Mouse (Mus musculus): ENCODE measurements around the gene Tmub1.

Gene Tmub1

GRCm38 (mm10) chr5:24447624-24448298 lies at the start of gene Tmub1:
Gene Tmub1 (minus strand): TSS chr5:24447854.
- DNase-seq (ENCODE audit: low spot score in 2 of 2) = peak; percentile 89 to 90

- DNase-seq (ENCODE audit: low spot score in 2 of 2) = no peak
These were observed 49.1 kb upstream of the Tmub1 start for GRCm38 (mm10) chr5:24496756-24497155.

- no peak for DNase-seq (ENCODE audit: low spot score in 2 of 2)
These were observed 47.4 kb upstream of the Tmub1 start for GRCm38 (mm10) chr5:24495019-24495418.

GRCm38 (mm10) chr5:24492546-24493285 lies 45.1 kb upstream of the Tmub1 start:
- no peak for DNase-seq (ENCODE audit: low spot score in 2 of 2)

GRCm38 (mm10) chr5:24490413-24490920 lies 42.8 kb upstream of the Tmub1 start:
- DNase-seq (ENCODE audit: low spot score in 2 of 2) = no peak

GRCm38 (mm10) chr5:24486738-24487137 lies 39.1 kb upstream of the Tmub1 start:
- no peak for DNase-seq (ENCODE audit: low spot score in 2 of 2)

GRCm38 (mm10) chr5:24486097-24486496 lies 38.4 kb upstream of the Tmub1 start:
- DNase-seq (ENCODE audit: low spot score in 2 of 2) = peak; percentile 53 to 64

- no peak for DNase-seq (ENCODE audit: low spot score in 2 of 2)
These were observed 37.3 kb upstream of the Tmub1 start for GRCm38 (mm10) chr5:24484963-24485362.

- peak in 1 of 2 experiments; percentile 15 for DNase-seq (ENCODE audit: low spot score in 2 of 2)
These were observed 35.7 kb upstream of the Tmub1 start for GRCm38 (mm10) chr5:24483326-24483725.

- DNase-seq (ENCODE audit: low spot score in 2 of 2) = no peak
These were observed 34.8 kb upstream of the Tmub1 start for GRCm38 (mm10) chr5:24482247-24483079.

GRCm38 (mm10) chr5:24481647-24482046 lies 34.0 kb upstream of the Tmub1 start:
- peak; percentile 17 to 26 for DNase-seq (ENCODE audit: low spot score in 2 of 2)

GRCm38 (mm10) chr5:24477909-24478308 lies 30.3 kb upstream of the Tmub1 start:
- DNase-seq (ENCODE audit: low spot score in 2 of 2) = no peak

GRCm38 (mm10) chr5:24475476-24476241 lies 28.0 kb upstream of the Tmub1 start:
- no peak for DNase-seq (ENCODE audit: low spot score in 2 of 2)

- DNase-seq (ENCODE audit: low spot score in 2 of 2) = no peak
These were observed 27.1 kb upstream of the Tmub1 start for GRCm38 (mm10) chr5:24474723-24475261.

GRCm38 (mm10) chr5:24474025-24474722 lies 26.5 kb upstream of the Tmub1 start:
- DNase-seq (ENCODE audit: low spot score in 2 of 2) = no peak

- DNase-seq (ENCODE audit: low spot score in 2 of 2) = no peak
These were observed 25.4 kb upstream of the Tmub1 start for GRCm38 (mm10) chr5:24472884-24473619.

- peak; percentile 64 to 68 for DNase-seq (ENCODE audit: low spot score in 2 of 2)
These were observed 22.9 kb upstream of the Tmub1 start for GRCm38 (mm10) chr5:24470600-24470999.

GRCm38 (mm10) chr5:24466762-24467161 lies 19.1 kb upstream of the Tmub1 start:
- DNase-seq (ENCODE audit: low spot score in 2 of 2) = no peak

- DNase-seq (ENCODE audit: low spot score in 2 of 2) = no peak
These were observed 8.0 kb upstream of the Tmub1 start for GRCm38 (mm10) chr5:24455613-24456012.

GRCm38 (mm10) chr5:24455076-24455475 lies 7.4 kb upstream of the Tmub1 start:
- no peak for DNase-seq (ENCODE audit: low spot score in 2 of 2)

Measured in spleen, postnatal 36 days (tissue).